Mouse (Mus musculus): Measurements from ENCODE around the gene Vapb. TPM values are rescaled to one million over a fixed set of nuclear protein-coding genes. Genes with fewer than 3 reads are reported as not detected.

Vapb gene
- total RNA-seq, 2 experiments from 2014 or later, result 114 to 126 TPM

Small RNAs within 50 kb of the gene (microRNA-seq; reads per million reads assigned to microRNA genes)
- 0 reads per million in 2 experiments for gene Mir6340

Other genes starting within 250 kb of the Vapb start
- gene 1700021F07Rik, start 214.9 kb upstream of the Vapb start, total RNA-seq (2021), result not detected
- gene Ankrd60, start 159.1 kb upstream of the Vapb start, total RNA-seq (2021), result not detected
- 10 to 100 TPM; 27.1 to 27.8 TPM for gene Rab22a, start 77.8 kb upstream of the Vapb start, total RNA-seq (2021)
- not detected for gene 1700010B08Rik, start 18.1 kb upstream of the Vapb start, total RNA-seq (2021)